Mouse (Mus musculus) hindlimb bud, embryonic 11.5 days (tissue): ENCODE measurements around the gene Zmiz1.

ENCODE experiments used
- DNase-seq: peaks from one replicate; pipeline ENCODE4 v3.0.0-alpha.2; 2012; ENCODE audit warnings: low read depth, low spot score; ENCODE audit errors: extremely low spot score

The Zmiz1 gene

GRCm38 (mm10) chr14:25667587-25667986 is 208.6 kb downstream of the Zmiz1 start:
- DNase-seq = no peak

GRCm38 (mm10) chr14:25679625-25680024 is 220.6 kb downstream of the Zmiz1 start:
- no peak for DNase-seq

- DNase-seq = no peak
These were observed 223.0 kb downstream of the Zmiz1 start for GRCm38 (mm10) chr14:25682020-25682419.

- DNase-seq = no peak
These were observed 227.4 kb downstream of the Zmiz1 start for GRCm38 (mm10) chr14:25686216-25686945.

GRCm38 (mm10) chr14:25686983-25687901 is 228.3 kb downstream of the Zmiz1 start:
- DNase-seq = no peak

GRCm38 (mm10) chr14:25693271-25693887 is 234.4 kb downstream of the Zmiz1 start:
- no peak for DNase-seq

- DNase-seq = peak; percentile 72
These were observed 235.0 kb downstream of the Zmiz1 start, which contains the start of gene Ppif for GRCm38 (mm10) chr14:25693888-25694568. TSS of gene Ppif (plus strand) at chr14:25694154.

- no peak for DNase-seq
These were observed 235.5 kb downstream of the Zmiz1 start for GRCm38 (mm10) chr14:25694569-25694897.

GRCm38 (mm10) chr14:25695059-25695458 is 236.1 kb downstream of the Zmiz1 start:
- DNase-seq = no peak

- DNase-seq = no peak
These were observed 237.4 kb downstream of the Zmiz1 start for GRCm38 (mm10) chr14:25696356-25696755.

- DNase-seq = no peak
These were observed 243.0 kb downstream of the Zmiz1 start for GRCm38 (mm10) chr14:25701986-25702385.

GRCm38 (mm10) chr14:25707691-25708181 is 248.8 kb downstream of the Zmiz1 start:
- no peak for DNase-seq

- DNase-seq = no peak
These were observed 249.5 kb downstream of the Zmiz1 start for GRCm38 (mm10) chr14:25708451-25708850.

GRCm38 (mm10) chr14:25708917-25709316 is 249.9 kb downstream of the Zmiz1 start:
- DNase-seq = no peak

- DNase-seq = no peak
These were observed 251.1 kb downstream of the Zmiz1 start for GRCm38 (mm10) chr14:25710073-25710472.

GRCm38 (mm10) chr14:25710681-25711080 is 251.7 kb downstream of the Zmiz1 start:
- DNase-seq = no peak

GRCm38 (mm10) chr14:25711177-25711576 is 252.2 kb downstream of the Zmiz1 start:
- no peak for DNase-seq

- DNase-seq = no peak
These were observed 252.6 kb downstream of the Zmiz1 start for GRCm38 (mm10) chr14:25711602-25712001.

- no peak for DNase-seq
These were observed 254.5 kb downstream of the Zmiz1 start for GRCm38 (mm10) chr14:25713443-25713842.
